Mouse (Mus musculus) heart, postnatal 0 days (tissue): ENCODE measurements around the gene H2-M9. TPM values are rescaled to one million over a fixed set of nuclear protein-coding genes. Genes with fewer than 3 reads are reported as not detected.

ENCODE experiments used
- ATAC-seq: fragments of 200-750 bp; cut with Nextera tagmentation; 2 replicates; pipeline ENCODE4 v1.8.0; 2017; ENCODE audit warnings: low read depth, moderate number of reproducible peaks, moderate library complexity; ENCODE audit not compliant: insufficient read depth
- DNase-seq: peaks from one replicate; pipeline ENCODE4 v3.0.0-alpha.2; 2016; ENCODE audit warnings: low spot score
- H3K27ac ChIP-seq: fragments of 300-500 bp; sonication (generic); 2 replicates; pipeline ENCODE4 v1.5.1; 2014; ENCODE audit warnings: low read depth, mild to moderate bottlenecking
- H3K27me3 ChIP-seq: fragments of 300-500 bp; sonication (generic); 2 replicates; pipeline ENCODE4 v1.6.1; 2014; ENCODE audit warnings: low read length, mixed read lengths; ENCODE audit not compliant: control insufficient read depth, insufficient read depth
- H3K36me3 ChIP-seq: fragments of 300-500 bp; sonication (generic); replicated peaks from 2 replicates; pipeline ENCODE4 v1.6.1; 2014; ENCODE audit warnings: low read length, mixed read lengths; ENCODE audit not compliant: control insufficient read depth, insufficient read depth
- H3K4me1 ChIP-seq: fragments of 300-500 bp; sonication (generic); 2 replicates; pipeline ENCODE4 v1.6.1; 2014; ENCODE audit warnings: antibody characterized with exemption; ENCODE audit not compliant: control insufficient read depth, insufficient read depth
- H3K4me2 ChIP-seq: fragments of 300-500 bp; sonication (generic); 2 replicates; pipeline ENCODE4 v1.6.1; 2014; ENCODE audit warnings: low read depth, mild to moderate bottlenecking, low read length, moderate library complexity
- H3K4me3 ChIP-seq: fragments of 300-500 bp; sonication (generic); 2 replicates; pipeline ENCODE4 v1.5.1; 2014; ENCODE audit warnings: low read depth, low read length
- H3K9ac ChIP-seq: fragments of 300-500 bp; sonication (generic); replicated peaks from 2 replicates; pipeline ENCODE4 v1.6.1; 2014; ENCODE audit warnings: low read depth, low read length, mixed read lengths
- H3K9me3 ChIP-seq: fragments of 300-500 bp; sonication (generic); replicated peaks from 2 replicates; pipeline ENCODE4 v1.6.1; 2016; ENCODE audit warnings: low read length; ENCODE audit not compliant: control insufficient read depth
- CTCF ChIP-seq: IDR thresholded peaks from 2 replicates; pipeline ENCODE4 v1.5.1; 2016; ENCODE audit warnings: antibody characterized with exemption, control low read depth, low read depth
- EP300 ChIP-seq: IDR thresholded peaks from 2 replicates; pipeline ENCODE4 v1.6.1; 2016; ENCODE audit warnings: antibody characterized with exemption, low read depth
- WGBS: fragments of 180-500 bp; shearing (Covaris S2); extraction: QIAGEN DNeasy Blood & Tissue Kit; methylation state at CpG from one replicate; pipeline ENCODE4 v1.1.7; 2014; 5-methylcytosine and 5-hydroxymethylcytosine counted together
- polyA plus RNA-seq: library from polyadenylated mRNA; unstranded; fragments of >200 nt; fragmentation: Nextera tagmentation; extraction: Ambion mirVana; gene quantifications from 2 replicates; pipeline ENCODE4 v1.2.1, GENCODE M21; 2015
- total RNA-seq: library from RNA; depleted of rRNA; stranded (reverse); fragments of >200 nt; gene quantifications from 2 replicates; pipeline ENCODE4 v1.2.3, GENCODE M21; 2014; ENCODE audit warnings: low replicate concordance; rRNA removed

H2-M9 gene
- total RNA-seq (not detected in 2 replicates), polyA plus RNA-seq (not detected in 2 replicates)

DNA sequence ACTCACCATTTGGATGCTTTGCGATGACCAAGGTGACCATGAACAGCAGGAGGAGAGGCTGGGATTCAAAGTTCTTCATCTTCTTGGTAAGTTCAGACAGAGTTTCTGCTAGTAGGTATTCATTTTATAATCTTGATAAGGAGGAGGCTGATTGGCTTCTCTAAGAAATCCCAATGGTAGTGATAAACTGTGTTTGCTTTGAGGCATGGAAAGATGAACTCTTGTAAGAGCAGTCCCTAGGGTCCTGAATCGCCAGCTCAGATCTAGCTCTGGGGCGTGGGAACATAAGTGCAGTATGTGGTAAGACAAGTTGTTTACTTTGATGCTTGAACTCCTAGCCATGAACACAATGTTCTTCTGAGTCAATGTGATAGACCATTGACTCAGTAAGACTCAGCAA is at the start of gene H2-M9:
Gene H2-M9, minus strand, starts transcription at position 101 of the 400 bp plus-strand sequence.
- WGBS, result 88% methylated on average over 3 of the region's 3 CpGs
- Histone ChIP-seq H3K4me1 (no peaks in the 10 kb centered on the region), H3K4me2 (no peak within 1 kb of the TSS), H3K4me3 (no peak within 1 kb of the TSS), H3K36me3 (no peaks in the 10 kb centered on the region), H3K27me3 (no peaks in the 10 kb centered on the region), H3K27ac (no peak within 1 kb of the TSS), H3K9me3 (no peaks in the 10 kb centered on the region), H3K9ac (no peak within 1 kb of the TSS)
- DNase-seq (no peak), ATAC-seq (no peak)
- no peak for TF ChIP-seq EP300
- TF ChIP-seq CTCF, result no peak

- DNase-seq (no peak), ATAC-seq (no peak)
- H3K4me1 ChIP-seq, result no peaks in the 10 kb centered on the region
- H3K4me2 ChIP-seq, result no peak within 1 kb of the TSS
- H3K36me3 ChIP-seq, result no peaks in the 10 kb centered on the region
- H3K9me3 ChIP-seq, result 0 out of 2 replicates have a peak, but pooled peaks cover 3% of the 10 kb centered on the region
- H3K9ac ChIP-seq, result no peak within 1 kb of the TSS
- no peak within 1 kb of the TSS for H3K27ac ChIP-seq
- H3K27me3 ChIP-seq, result no peaks in the 10 kb centered on the region
- H3K4me3 ChIP-seq, result no peak within 1 kb of the TSS
- WGBS, result 60% methylated on average over 3 of the region's 3 CpGs
- no peak for TF ChIP-seq EP300
- no peak for TF ChIP-seq CTCF
Measured at GRCm38 (mm10) chr17:36672119-36672518, 29.7 kb upstream of the H2-M9 start, which contains the start of gene H2-M1. Gene H2-M1, minus strand, starts transcription at chr17:36672219.

Other genes with a start within 250 kb of the H2-M9 start
- not detected in 2 replicates for gene H2-M10.4, start 180.3 kb downstream of the H2-M9 start, total RNA-seq
- not detected in 2 replicates for gene H2-M10.4, start 180.3 kb downstream of the H2-M9 start, polyA plus RNA-seq
- gene H2-M11, start 95.6 kb downstream of the H2-M9 start, total RNA-seq, result not detected in 2 replicates
- not detected in 2 replicates for gene H2-M11, start 95.6 kb downstream of the H2-M9 start, polyA plus RNA-seq
- not detected in 2 replicates for gene H2-M1, start 29.6 kb upstream of the H2-M9 start, total RNA-seq
- gene H2-M1, start 29.6 kb upstream of the H2-M9 start, polyA plus RNA-seq, result not detected in 2 replicates
- gene H2-M10.5, start 130.2 kb upstream of the H2-M9 start, total RNA-seq, result not detected in 2 replicates
- gene H2-M10.5, start 130.2 kb upstream of the H2-M9 start, polyA plus RNA-seq, result not detected in 2 replicates
- not detected in 2 replicates for gene H2-M10.6, start 169.5 kb upstream of the H2-M9 start, total RNA-seq
- gene H2-M10.6, start 169.5 kb upstream of the H2-M9 start, polyA plus RNA-seq, result not detected in 2 replicates
- 11.4 and 13.8 TPM in 2 replicates for gene Trim26, start 194.5 kb upstream of the H2-M9 start, total RNA-seq
- 14.0 and 14.9 TPM in 2 replicates for gene Trim26, start 194.5 kb upstream of the H2-M9 start, polyA plus RNA-seq
- gene Trim15, start 224.5 kb upstream of the H2-M9 start, total RNA-seq, result not detected in 2 replicates
- not detected in 2 replicates for gene Trim15, start 224.5 kb upstream of the H2-M9 start, polyA plus RNA-seq
- 0.15 TPM in 1 of 2 replicates, not detected in the other for gene Trim10, start 226.9 kb upstream of the H2-M9 start, total RNA-seq
- 0.63 and 0.97 TPM in 2 replicates for gene Trim10, start 226.9 kb upstream of the H2-M9 start, polyA plus RNA-seq
- not detected in 2 replicates for gene Trim40, start 247.5 kb upstream of the H2-M9 start, total RNA-seq
- not detected in 2 replicates for gene Trim40, start 247.5 kb upstream of the H2-M9 start, polyA plus RNA-seq